Mouse (Mus musculus): ENCODE data around the gene Abl2. TPM values are rescaled to one million over a fixed set of nuclear protein-coding genes. Genes with fewer than 3 reads are reported as not detected.
"Not testable (repeated sequence)": the region's sequence is repeated elsewhere in the genome, so short reads cannot be mapped to it uniquely, and the experiment has no call there.

Abl2 gene
- polyA plus RNA-seq, 1 experiment, result 5.9 TPM

DNA sequence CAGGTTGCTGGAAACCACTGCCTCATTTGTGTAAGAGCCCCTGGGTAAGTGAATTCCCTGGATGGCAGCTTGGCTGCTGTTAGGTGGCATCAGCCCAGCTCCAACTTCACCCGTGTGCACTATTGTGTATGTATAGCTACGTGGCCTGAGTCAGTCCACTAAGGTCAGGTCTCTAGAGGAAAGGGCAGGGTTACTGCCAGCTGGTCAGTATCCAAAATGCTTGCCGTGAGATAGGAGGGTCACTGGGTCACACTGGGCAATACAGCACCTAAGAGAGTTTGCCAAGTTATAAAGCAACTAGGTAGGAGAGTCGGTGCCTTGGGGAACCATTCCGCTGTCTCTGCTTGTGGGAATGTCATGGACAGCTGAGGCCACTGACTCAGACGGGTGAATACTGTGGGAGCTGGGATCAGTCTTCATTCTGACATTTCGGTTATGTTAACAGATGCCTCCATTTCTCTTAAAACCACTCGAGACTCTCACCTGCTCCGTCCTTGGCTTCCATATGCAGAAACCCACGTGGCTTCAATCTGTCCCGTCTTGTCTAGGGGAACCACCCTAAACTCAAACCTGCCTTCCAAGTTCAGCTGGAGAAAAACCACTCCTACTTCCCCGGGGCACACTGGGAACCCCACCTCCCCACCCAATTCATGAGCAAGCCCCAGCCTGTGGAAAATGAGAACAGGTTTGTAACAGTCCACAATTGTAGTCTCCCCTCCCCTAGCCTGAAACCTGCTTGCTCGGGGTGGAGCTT, 101.5 kb downstream of the Abl2 start:
- H3K27me3 ChIP-seq (ENCODE audit: control insufficient read depth, insufficient read depth, low read length), result no peaks in the 10 kb centered on the region
- no peak overlapping the region for H3K27ac ChIP-seq (ENCODE audit: control insufficient read depth, insufficient read depth, low read depth, low read length)
- no peak for TF ChIP-seq CTCF (IDR thresholded peaks at IDR 0.05; ENCODE audit: control insufficient read depth, insufficient read depth, insufficient replicate concordance, low read depth, low read length)
- no peak for TF ChIP-seq POLR2A (IDR thresholded peaks at IDR 0.05; ENCODE audit: control insufficient read depth, low read depth, low read length)
- H3K4me3 ChIP-seq (ENCODE audit: control insufficient read depth, low read depth, low read length), result no peak overlapping the region
- peaks cover 4% of the 10 kb centered on the region for H3K4me1 ChIP-seq (ENCODE audit: control insufficient read depth, insufficient read depth, low read length)
- H3K36me3 ChIP-seq (ENCODE audit: control insufficient read depth, insufficient read depth, low read length), result no peaks in the 10 kb centered on the region

DNA sequence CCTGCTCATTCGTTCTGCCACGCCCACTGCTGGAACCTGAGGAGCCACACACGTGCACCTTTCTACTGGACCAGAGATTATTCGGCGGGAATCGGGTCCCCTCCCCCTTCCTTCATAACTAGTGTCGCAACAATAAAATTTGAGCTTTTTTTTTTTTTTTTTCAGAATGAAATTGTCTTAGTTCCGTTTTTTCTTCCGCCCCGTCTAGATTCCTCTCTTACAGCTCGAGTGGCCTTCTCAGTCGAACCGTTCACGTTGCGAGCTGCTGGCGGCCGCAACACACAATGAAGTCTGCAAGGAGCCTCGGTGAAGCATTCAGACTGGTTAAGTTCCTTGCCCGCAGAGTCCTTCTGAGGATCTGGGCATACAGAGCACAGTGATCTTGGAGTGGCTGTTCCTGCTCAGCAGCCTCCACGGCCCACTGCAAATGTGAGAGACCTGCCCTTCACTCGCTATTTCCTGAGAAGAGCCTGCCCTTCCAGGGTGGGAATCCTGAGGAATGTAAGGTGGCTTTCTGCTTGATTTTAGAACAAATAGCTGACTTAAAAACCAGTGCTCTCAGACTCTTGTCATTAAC, 102.2 kb downstream of the Abl2 start:
- H3K4me3 ChIP-seq (ENCODE audit: control insufficient read depth, low read depth, low read length); H3K27ac ChIP-seq (ENCODE audit: control insufficient read depth, insufficient read depth, low read depth, low read length): not testable (repeated sequence)

DNA sequence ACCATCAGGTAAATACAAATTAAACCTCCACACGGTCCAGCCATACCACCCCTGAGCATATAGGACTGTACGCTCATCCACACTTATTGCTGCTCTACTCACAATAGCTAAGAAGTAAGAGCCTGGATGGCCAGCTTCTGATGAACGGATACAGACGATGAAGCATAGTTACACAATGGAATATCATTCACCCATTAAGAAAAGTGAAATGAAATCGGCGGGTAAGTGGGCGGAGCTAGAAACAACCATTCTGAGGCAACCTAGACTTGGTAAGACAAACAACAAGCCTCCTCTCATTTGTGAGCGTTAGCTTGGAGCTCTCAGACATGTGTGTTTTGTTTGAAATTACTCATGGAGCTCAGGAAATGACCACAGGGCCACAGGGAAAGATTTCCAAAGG, 107.2 kb downstream of the Abl2 start:
- H3K4me3 ChIP-seq (ENCODE audit: control insufficient read depth, low read depth, low read length), result no peak overlapping the region
- no peaks in the 10 kb centered on the region for H3K27me3 ChIP-seq (ENCODE audit: control insufficient read depth, insufficient read depth, low read length)
- no peak overlapping the region for H3K27ac ChIP-seq (ENCODE audit: control insufficient read depth, insufficient read depth, low read depth, low read length)
- peaks cover 3% of the 10 kb centered on the region for H3K4me1 ChIP-seq (ENCODE audit: control insufficient read depth, insufficient read depth, low read length)
- no peaks in the 10 kb centered on the region for H3K36me3 ChIP-seq (ENCODE audit: control insufficient read depth, insufficient read depth, low read length)
- TF ChIP-seq CTCF (IDR thresholded peaks at IDR 0.05; ENCODE audit: control insufficient read depth, insufficient read depth, insufficient replicate concordance, low read depth, low read length), result no peak
- TF ChIP-seq POLR2A (IDR thresholded peaks at IDR 0.05; ENCODE audit: control insufficient read depth, low read depth, low read length), result no peak

More for the DNA sequence above, 102.2 kb downstream of the Abl2 start:
- not testable (repeated sequence) for H3K27me3 ChIP-seq (ENCODE audit: control insufficient read depth, insufficient read depth, low read length); H3K36me3 ChIP-seq (ENCODE audit: control insufficient read depth, insufficient read depth, low read length); H3K4me1 ChIP-seq (ENCODE audit: control insufficient read depth, insufficient read depth, low read length)

- Histone ChIP-seq H3K36me3 (ENCODE audit: control insufficient read depth, insufficient read depth, low read length) (no peaks in the 10 kb centered on the region), H3K4me3 (ENCODE audit: control insufficient read depth, low read depth, low read length) (no peak overlapping the region), H3K27ac (ENCODE audit: control insufficient read depth, insufficient read depth, low read depth, low read length) (no peak overlapping the region), H3K4me1 (ENCODE audit: control insufficient read depth, insufficient read depth, low read length) (peaks cover 3% of the 10 kb centered on the region), H3K27me3 (ENCODE audit: control insufficient read depth, insufficient read depth, low read length) (no peaks in the 10 kb centered on the region)
- TF ChIP-seq CTCF (IDR thresholded peaks at IDR 0.05; ENCODE audit: control insufficient read depth, insufficient read depth, insufficient replicate concordance, low read depth, low read length) (no peak), POLR2A (IDR thresholded peaks at IDR 0.05; ENCODE audit: control insufficient read depth, low read depth, low read length) (no peak)
These were observed 108.7 kb downstream of the Abl2 start for GRCm38 (mm10) chr1:156667141-156667926.

DNA sequence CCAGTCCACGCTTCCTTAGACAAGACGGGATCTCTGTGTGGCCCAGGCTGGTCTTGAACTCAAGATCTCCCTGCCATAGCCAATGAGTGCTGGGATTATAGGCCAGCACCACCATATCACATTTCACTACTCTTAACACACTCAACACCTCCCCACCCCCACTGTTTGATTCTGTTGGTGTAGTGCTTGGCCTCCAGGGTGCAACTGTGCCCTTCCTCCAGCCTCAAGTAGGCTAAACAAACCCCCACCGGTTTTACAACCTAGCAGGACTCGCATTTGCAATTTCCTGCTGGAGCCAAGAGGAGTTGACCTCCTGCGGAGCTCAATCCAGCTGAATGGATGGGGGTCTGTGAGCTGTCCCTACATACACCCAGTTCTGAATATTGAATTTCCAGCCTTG, 110.0 kb downstream of the Abl2 start:
- H3K4me1 ChIP-seq (ENCODE audit: control insufficient read depth, insufficient read depth, low read length), result peaks cover 6% of the 10 kb centered on the region
- H3K27me3 ChIP-seq (ENCODE audit: control insufficient read depth, insufficient read depth, low read length), result no peaks in the 10 kb centered on the region
- no peak overlapping the region for H3K4me3 ChIP-seq (ENCODE audit: control insufficient read depth, low read depth, low read length)
- no peaks in the 10 kb centered on the region for H3K36me3 ChIP-seq (ENCODE audit: control insufficient read depth, insufficient read depth, low read length)
- no peak overlapping the region for H3K27ac ChIP-seq (ENCODE audit: control insufficient read depth, insufficient read depth, low read depth, low read length)
- TF ChIP-seq CTCF (IDR thresholded peaks at IDR 0.05; ENCODE audit: control insufficient read depth, insufficient read depth, insufficient replicate concordance, low read depth, low read length), result no peak
- no peak for TF ChIP-seq POLR2A (IDR thresholded peaks at IDR 0.05; ENCODE audit: control insufficient read depth, low read depth, low read length)

GRCm38 (mm10) chr1:156669208-156669983, 110.8 kb downstream of the Abl2 start:
- Histone ChIP-seq H3K4me3 (ENCODE audit: control insufficient read depth, low read depth, low read length) (no peak overlapping the region), H3K27me3 (ENCODE audit: control insufficient read depth, insufficient read depth, low read length) (no peaks in the 10 kb centered on the region), H3K4me1 (ENCODE audit: control insufficient read depth, insufficient read depth, low read length) (peaks cover 7% of the 10 kb centered on the region), H3K27ac (ENCODE audit: control insufficient read depth, insufficient read depth, low read depth, low read length) (no peak overlapping the region), H3K36me3 (ENCODE audit: control insufficient read depth, insufficient read depth, low read length) (no peaks in the 10 kb centered on the region)
- no peak for TF ChIP-seq CTCF (IDR thresholded peaks at IDR 0.05; ENCODE audit: control insufficient read depth, insufficient read depth, insufficient replicate concordance, low read depth, low read length)
- no peak for TF ChIP-seq POLR2A (IDR thresholded peaks at IDR 0.05; ENCODE audit: control insufficient read depth, low read depth, low read length)

DNA sequence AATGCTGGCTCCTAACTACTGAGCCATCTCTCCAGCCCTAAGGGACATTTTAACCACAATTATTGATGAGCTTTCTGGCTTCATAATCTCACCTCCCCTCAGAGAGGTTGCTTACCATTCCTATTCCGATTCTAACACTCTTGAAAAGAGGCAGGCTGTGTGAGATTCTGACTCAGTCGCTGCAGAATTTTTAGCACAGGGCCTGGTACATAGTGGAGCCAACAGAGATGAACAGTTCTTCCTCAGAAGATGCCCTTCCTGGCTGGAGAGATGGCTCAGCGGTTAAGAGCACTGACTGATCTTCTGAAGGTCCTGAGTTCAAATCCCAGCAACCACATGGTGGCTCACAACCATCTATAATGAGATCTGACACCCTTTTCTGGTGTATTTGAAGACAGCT, 113.3 kb downstream of the Abl2 start:
- Histone ChIP-seq H3K36me3 (ENCODE audit: control insufficient read depth, insufficient read depth, low read length) (no peaks in the 10 kb centered on the region), H3K4me3 (ENCODE audit: control insufficient read depth, low read depth, low read length) (no peak overlapping the region), H3K4me1 (ENCODE audit: control insufficient read depth, insufficient read depth, low read length) (peaks cover 10% of the 10 kb centered on the region), H3K27me3 (ENCODE audit: control insufficient read depth, insufficient read depth, low read length) (no peaks in the 10 kb centered on the region), H3K27ac (ENCODE audit: control insufficient read depth, insufficient read depth, low read depth, low read length) (no peak overlapping the region)
- TF ChIP-seq POLR2A (IDR thresholded peaks at IDR 0.05; ENCODE audit: control insufficient read depth, low read depth, low read length) (no peak), CTCF (IDR thresholded peaks at IDR 0.05; ENCODE audit: control insufficient read depth, insufficient read depth, insufficient replicate concordance, low read depth, low read length) (no peak)
